ENCODE assay signal across 21 mouse cellular contexts in genomic region chr1:143764443-143764842, GRCm38 (mm10). TPM values are rescaled to one million over a fixed set of nuclear protein-coding genes. Genes with fewer than 3 reads are reported as not detected.
DNase-seq lines count a peak whose midpoint lies in the region; ATAC-seq and TF ChIP-seq lines count a peak whose summit lies in the region.
"Had no signal": no experiment of that assay in that cellular context is flagged by ENCODE, and none has a peak within 500 bp of the region (broad histone marks: within the 10 kb centered on the region; RNA-seq: fewer than 3 reads in every experiment).

No protein-coding gene starts in this region.

- no peak overlapping the region for H3K27ac ChIP-seq in heart, adult 2 months
- H3K27ac ChIP-seq in lung, embryonic 14.5 days (ENCODE audit: low read depth): no peak overlapping the region
- H3K27ac ChIP-seq in CH12.LX (ENCODE audit: insufficient read depth, low read depth): no peak overlapping the region
- H3K27ac ChIP-seq: embryonic facial prominence, embryonic 15.5 days; forebrain, embryonic 10.5 days; limb, embryonic 10.5 days; liver, embryonic 12.5 days; macrophage had no signal

- TF ChIP-seq CTCF in heart, adult 2 months (IDR thresholded peaks at IDR 0.05): peak; percentile 40
- no peak; the same call in 1 of the 2 replicates for TF ChIP-seq CTCF in lung, embryonic 14.5 days (IDR thresholded peaks at IDR 0.05; ENCODE audit: low read depth)
- TF ChIP-seq CTCF in CH12.LX (conservative IDR thresholded peaks at IDR 0.05 in 1 of 2, IDR thresholded peaks at IDR 0.05 in 1 of 2; ENCODE audit: low read depth in 2 of 2, low read length in 2 of 2): peak in 1 of 2 experiments; percentile 33; a peak in 2 of 4 replicates
- TF ChIP-seq CTCF in brain, embryonic 14.5 days (IDR thresholded peaks at IDR 0.05; ENCODE audit: borderline replicate concordance, extremely low read depth, insufficient read depth, insufficient read length): peak; percentile 7; the same call in 1 of the 2 replicates

- H3K4me3 ChIP-seq in heart, adult 2 months: no peak overlapping the region
- no peak overlapping the region for H3K4me3 ChIP-seq in lung, embryonic 14.5 days (ENCODE audit: low read depth, low read length)
- H3K4me3 ChIP-seq in CH12.LX (replicated peaks in 1 of 3; ENCODE audit: low read depth in 2 of 3, low read length in 2 of 3, poor library complexity in 1 of 3): no peak overlapping the region
- H3K4me3 ChIP-seq: embryonic facial prominence, embryonic 15.5 days; forebrain, embryonic 10.5 days; heart, embryonic 12.5 days; limb, embryonic 10.5 days; liver, embryonic 12.5 days had no signal

- dilution Hi-C loops in CH12.LX (cut with MboI; ENCODE audit: extremely low pct_ligation_motif_present, extremely low pct_unique_long_range_greater_than_20kb, low sequenced_read_pairs): no loop called here

- in situ Hi-C loops in CH12.LX (cut with MboI; ENCODE audit: low pct_ligation_motif_present, low pct_unique_long_range_greater_than_20kb, low sequenced_read_pairs): no loop called here

- H3K79me2 ChIP-seq in heart, adult 2 months (replicated peaks; ENCODE audit: control insufficient read depth, insufficient read depth, low read length): no peaks in the 10 kb centered on the region
- no peaks in the 10 kb centered on the region; the same call in 1 of the 2 replicates for H3K79me2 ChIP-seq in CH12.LX (replicated peaks; ENCODE audit: control insufficient read depth, extremely low read depth, insufficient read depth, poor library complexity, severe bottlenecking)

- TF ChIP-seq POLR2A in heart, adult 2 months (IDR thresholded peaks at IDR 0.05; ENCODE audit: insufficient read depth, low read depth, low read length): no peak
- TF ChIP-seq POLR2A in CH12.LX (IDR thresholded peaks at IDR 0.05; ENCODE audit: low read depth, low read length): no peak
- TF ChIP-seq POLR2A in brain, embryonic 14.5 days (IDR thresholded peaks at IDR 0.05; ENCODE audit: borderline replicate concordance, extremely low read depth, insufficient read depth, insufficient read length, poor library complexity, severe bottlenecking): no peak

- no peak overlapping the region for H3K4me2 ChIP-seq in lung, embryonic 14.5 days
- no peak overlapping the region for H3K4me2 ChIP-seq in CH12.LX (ENCODE audit: insufficient read depth, low read depth, poor library complexity, severe bottlenecking)
- H3K4me2 ChIP-seq: embryonic facial prominence, embryonic 15.5 days; heart, embryonic 12.5 days; liver, embryonic 12.5 days had no signal

- H3K9ac ChIP-seq in heart, adult 2 months (ENCODE audit: low read depth, low read length): no peak overlapping the region
- H3K9ac ChIP-seq in lung, embryonic 14.5 days: no peak overlapping the region
- H3K9ac ChIP-seq in CH12.LX (ENCODE audit: insufficient read depth, low read depth): no peak overlapping the region
- H3K9ac ChIP-seq: embryonic facial prominence, embryonic 15.5 days; heart, embryonic 12.5 days; liver, embryonic 12.5 days had no signal

- DNase-seq in heart, adult 2 months: no peak
- DNase-seq in heart, postnatal 4 days: no peak
- peak; percentile 15 for DNase-seq in lung, embryonic 14.5 days
- no peak for DNase-seq in lung, postnatal 25 days (ENCODE audit: low spot score)
- DNase-seq in CH12.LX (ENCODE audit: extremely low read depth): no peak
- peak; percentile 46 for DNase-seq in brain, embryonic 14.5 days (ENCODE audit: low read depth)
- no peak for DNase-seq in spleen, adult 12 weeks (ENCODE audit: low spot score)
- DNase-seq in retina, postnatal 1 day: no peak
- DNase-seq: adrenal gland, adult 8-10 months; cerebellum, adult 8-10 months; gastrocnemius, postnatal 36 days; layer of hippocampus, postnatal 36 days; right cerebral cortex, adult 18-20 months; spleen, adult 18-20 months had no signal

- intact Hi-C loops in heart, adult 2 months (cut with DNase I): no loop called here

- H3K9me3 ChIP-seq in lung, embryonic 14.5 days (ENCODE audit: low read depth, low read length): no peaks in the 10 kb centered on the region
- no peaks in the 10 kb centered on the region for H3K9me3 ChIP-seq in CH12.LX (replicated peaks; ENCODE audit: low read length)
- H3K9me3 ChIP-seq: embryonic facial prominence, embryonic 15.5 days; forebrain, embryonic 10.5 days; heart, embryonic 12.5 days; limb, embryonic 10.5 days; liver, embryonic 12.5 days had no signal

- H3K36me3 ChIP-seq in heart, adult 2 months (ENCODE audit: control insufficient read depth, insufficient read depth, low read length): peaks cover 2% of the 10 kb centered on the region; the same call in 1 of the 2 replicates
- H3K36me3 ChIP-seq in lung, embryonic 14.5 days (ENCODE audit: insufficient read depth): peaks cover 44% of the 10 kb centered on the region
- H3K36me3 ChIP-seq in CH12.LX (replicated peaks in 1 of 2; ENCODE audit: control insufficient read depth in 1 of 2, insufficient read depth in 1 of 2, low read length in 1 of 2): peaks cover 22 to 28% of the 10 kb centered on the region in 2 experiments

- no peak for ATAC-seq in lung, embryonic 14.5 days (ENCODE audit: insufficient read depth)
- ATAC-seq: liver, embryonic 12.5 days; midbrain, embryonic 16.5 days had no signal

- peak; percentile 3; the same call in 1 of the 2 replicates for TF ChIP-seq RAD21 in CH12.LX (IDR thresholded peaks at IDR 0.05; ENCODE audit: low read depth, low read length)

- no peak for TF ChIP-seq EP300 in heart, adult 2 months (IDR thresholded peaks at IDR 0.05; ENCODE audit: insufficient read depth, low read depth, low read length)
- no peak for TF ChIP-seq EP300 in CH12.LX (IDR thresholded peaks at IDR 0.05; ENCODE audit: low read length)

- no peaks in the 10 kb centered on the region for H3K4me1 ChIP-seq in heart, adult 2 months (ENCODE audit: control insufficient read depth, insufficient read depth, low read length)
- no peaks in the 10 kb centered on the region for H3K4me1 ChIP-seq in lung, embryonic 14.5 days (ENCODE audit: insufficient read depth)
- peaks cover 0 to 15% of the 10 kb centered on the region in 2 experiments; a peak in 3 of 4 replicates for H3K4me1 ChIP-seq in CH12.LX (ENCODE audit: control insufficient read depth in 1 of 2, insufficient read depth in 2 of 2)
- H3K4me1 ChIP-seq: embryonic facial prominence, embryonic 15.5 days; forebrain, embryonic 10.5 days; heart, embryonic 12.5 days; limb, embryonic 10.5 days; liver, embryonic 12.5 days had no signal

- no peaks in the 10 kb centered on the region for H3K27me3 ChIP-seq in heart, adult 2 months (ENCODE audit: control insufficient read depth, insufficient read depth, low read length)
- H3K27me3 ChIP-seq in lung, embryonic 14.5 days (ENCODE audit: insufficient read depth, low read length): no peaks in the 10 kb centered on the region
- no peaks in the 10 kb centered on the region for H3K27me3 ChIP-seq in CH12.LX (replicated peaks)
- H3K27me3 ChIP-seq: embryonic facial prominence, embryonic 15.5 days; heart, embryonic 12.5 days; liver, embryonic 12.5 days had no signal

- 66% methylated on average over 1 of the region's 1 CpGs for WGBS in heart, adult 2 months
- 69% methylated on average over 1 of the region's 1 CpGs for WGBS in lung, embryonic 14.5 days

TF ChIP-seq in CH12.LX, 34 proteins besides CTCF, POLR2A, EP300 and RAD21:
- TF ChIP-seq ZKSCAN1 (IDR thresholded peaks at IDR 0.05; ENCODE audit: borderline replicate concordance, low read depth, low read length) (no peak), SMC3 (IDR thresholded peaks at IDR 0.05; ENCODE audit: low read depth, low read length) (no peak), ELF1 (IDR thresholded peaks at IDR 0.05; ENCODE audit: low read depth, low read length) (no peak), POLR2AphosphoS2 (IDR thresholded peaks at IDR 0.05; ENCODE audit: low read depth, low read length) (no peak)

RNA-seq across cellular contexts. Expression of gene Trove2, which starts 12.4 kb away (rescaled TPM):
- 1 to 10 TPM; 8.9 to 9.0 TPM for total RNA-seq in heart, adult 2 months (2021)
- polyA plus RNA-seq in heart, adult 2 months (2012; rRNA removed): 1.7 and 4.2 TPM in 2 replicates
- total RNA-seq in heart, postnatal 4 days (2021): 10 to 100 TPM; 11.7 to 12.2 TPM
- polyA plus RNA-seq in lung, embryonic 14.5 days (2014; fragmentation: Nextera tagmentation; extraction: Ambion mirVana): 20.1 and 21.2 TPM in 2 replicates
- 7.0 and 7.5 TPM in 2 replicates for total RNA-seq in CH12.LX (2012; rRNA removed)
- 6.6 and 8.4 TPM in 2 replicates for total RNA-seq in CH12.LX (2014; rRNA removed)
- polyA plus RNA-seq in CH12.LX (2012; ENCODE audit: insufficient read length, low read depth): 3.4 and 3.8 TPM in 2 replicates
- polyA plus RNA-seq in brain, embryonic 14.5 days (2012; rRNA removed): 15.1 and 18.5 TPM in 2 replicates

RNA-seq across cellular contexts. Expression of gene Uchl5, which starts 12.6 kb away (rescaled TPM):
- total RNA-seq in heart, adult 2 months (2021): 10 to 100 TPM; 18.6 to 19.3 TPM
- polyA plus RNA-seq in heart, adult 2 months (2012; rRNA removed): 3.4 and 5.1 TPM in 2 replicates
- 10 to 100 TPM; 23.9 to 24.1 TPM for total RNA-seq in heart, postnatal 4 days (2021)
- polyA plus RNA-seq in lung, embryonic 14.5 days (2014; fragmentation: Nextera tagmentation; extraction: Ambion mirVana): 74.0 and 77.6 TPM in 2 replicates
- total RNA-seq in CH12.LX (2012; rRNA removed): 46.4 and 61.3 TPM in 2 replicates
- total RNA-seq in CH12.LX (2014; rRNA removed): 54.3 and 58.9 TPM in 2 replicates
- 111 and 130 TPM in 2 replicates for polyA plus RNA-seq in CH12.LX (2012; ENCODE audit: insufficient read length, low read depth)
- 14.4 and 16.3 TPM in 2 replicates for polyA plus RNA-seq in brain, embryonic 14.5 days (2012; rRNA removed)

RNA-seq across cellular contexts. Expression of gene Glrx2, which starts 48.3 kb away (rescaled TPM):
- total RNA-seq in heart, adult 2 months (2021): 10 to 100 TPM; 68.6 to 77.1 TPM
- polyA plus RNA-seq in heart, adult 2 months (2012; rRNA removed): 18.2 and 33.0 TPM in 2 replicates
- total RNA-seq in heart, postnatal 4 days (2021): 10 to 100 TPM; 70.0 to 70.7 TPM
- 67.1 and 69.1 TPM in 2 replicates for polyA plus RNA-seq in lung, embryonic 14.5 days (2014; fragmentation: Nextera tagmentation; extraction: Ambion mirVana)
- total RNA-seq in CH12.LX (2012; rRNA removed): 31.6 and 32.9 TPM in 2 replicates
- 28.0 and 30.3 TPM in 2 replicates for total RNA-seq in CH12.LX (2014; rRNA removed)
- polyA plus RNA-seq in CH12.LX (2012; ENCODE audit: insufficient read length, low read depth): 51.4 and 63.6 TPM in 2 replicates
- polyA plus RNA-seq in brain, embryonic 14.5 days (2012; rRNA removed): 66.8 and 72.1 TPM in 2 replicates

Comparison
In these comparisons a context has a peak if more than half of its experiments do, and no peak if none do; other contexts are left out.
1. DNase-seq: peak in lung, embryonic 14.5 days (single experiment) and brain, embryonic 14.5 days (single experiment); none in heart, adult 2 months (0 of 2), heart, postnatal 4 days (single experiment), lung, postnatal 25 days (single experiment), CH12.LX (single experiment), spleen, adult 12 weeks (single experiment) and retina, postnatal 1 day (single experiment).